Mouse (Mus musculus) brain, embryonic 18.5 days (tissue): Measurements from ENCODE around the gene Dlg5.

Experiments used
- DNase-seq: peaks from one replicate; pipeline ENCODE4 v3.0.0-alpha.2; 2012; ENCODE audit warnings: low read depth, low spot score

The Dlg5 gene

GRCm38 (mm10) chr14:24245177-24246081, at the start of gene Dlg5:
Gene Dlg5, minus strand, starts transcription at chr14:24245920.
- DNase-seq: no peak

- no peak for DNase-seq
Observed at GRCm38 (mm10) chr14:24293631-24294030, 47.9 kb upstream of the Dlg5 start.

GRCm38 (mm10) chr14:24292914-24293313, 47.2 kb upstream of the Dlg5 start, which contains the start of gene E330034G19Rik:
Gene E330034G19Rik, plus strand, starts transcription at chr14:24293214.
- DNase-seq: no peak

- no peak for DNase-seq
Observed at GRCm38 (mm10) chr14:24290726-24291125, 45.0 kb upstream of the Dlg5 start.

GRCm38 (mm10) chr14:24286136-24286535, 40.4 kb upstream of the Dlg5 start:
- no peak for DNase-seq

- DNase-seq: no peak
Observed at GRCm38 (mm10) chr14:24282276-24282675, 36.6 kb upstream of the Dlg5 start.

- no peak for DNase-seq
Observed at GRCm38 (mm10) chr14:24281278-24281677, 35.6 kb upstream of the Dlg5 start.

- no peak for DNase-seq
Observed at GRCm38 (mm10) chr14:24275534-24275933, 29.8 kb upstream of the Dlg5 start.

- no peak for DNase-seq
Observed at GRCm38 (mm10) chr14:24273575-24273974, 27.9 kb upstream of the Dlg5 start.

GRCm38 (mm10) chr14:24269571-24269970, 23.9 kb upstream of the Dlg5 start:
- DNase-seq: no peak

- DNase-seq: peak; percentile 73
Observed at GRCm38 (mm10) chr14:24262915-24263314, 17.2 kb upstream of the Dlg5 start.

- no peak for DNase-seq
Observed at GRCm38 (mm10) chr14:24262382-24262781, 16.7 kb upstream of the Dlg5 start.

GRCm38 (mm10) chr14:24260391-24260790, 14.7 kb upstream of the Dlg5 start:
- DNase-seq: no peak

- DNase-seq: no peak
Observed at GRCm38 (mm10) chr14:24255956-24256355, 10.2 kb upstream of the Dlg5 start.

GRCm38 (mm10) chr14:24253611-24254202, 8.0 kb upstream of the Dlg5 start:
- no peak for DNase-seq

- no peak for DNase-seq
Observed at GRCm38 (mm10) chr14:24251326-24251725, 5.6 kb upstream of the Dlg5 start.

GRCm38 (mm10) chr14:24249926-24250325, 4.2 kb upstream of the Dlg5 start:
- no peak for DNase-seq

- no peak for DNase-seq
Observed at GRCm38 (mm10) chr14:24244330-24245176, 1.2 kb downstream of the Dlg5 start.

GRCm38 (mm10) chr14:24242016-24242415, 3.7 kb downstream of the Dlg5 start:
- DNase-seq: no peak

- no peak for DNase-seq
Observed at GRCm38 (mm10) chr14:24240831-24241230, 4.9 kb downstream of the Dlg5 start.

GRCm38 (mm10) chr14:24239651-24240050, 6.1 kb downstream of the Dlg5 start:
- DNase-seq: no peak

GRCm38 (mm10) chr14:24235954-24236353, 9.8 kb downstream of the Dlg5 start:
- no peak for DNase-seq
